Mouse (Mus musculus) frontal cortex, postnatal 36 days (tissue): ENCODE results near the gene Crhr2.
A peak's percentile ranks its signal among the peaks of the same experiment; 100 is the strongest.

Source experiments
- DNase-seq, 2 experiments: peaks; one replicate each; pipeline ENCODE4 v3.0.0; 2022; ENCODE audit warnings: low spot score in 2 of 2

Crhr2 gene

DNA sequence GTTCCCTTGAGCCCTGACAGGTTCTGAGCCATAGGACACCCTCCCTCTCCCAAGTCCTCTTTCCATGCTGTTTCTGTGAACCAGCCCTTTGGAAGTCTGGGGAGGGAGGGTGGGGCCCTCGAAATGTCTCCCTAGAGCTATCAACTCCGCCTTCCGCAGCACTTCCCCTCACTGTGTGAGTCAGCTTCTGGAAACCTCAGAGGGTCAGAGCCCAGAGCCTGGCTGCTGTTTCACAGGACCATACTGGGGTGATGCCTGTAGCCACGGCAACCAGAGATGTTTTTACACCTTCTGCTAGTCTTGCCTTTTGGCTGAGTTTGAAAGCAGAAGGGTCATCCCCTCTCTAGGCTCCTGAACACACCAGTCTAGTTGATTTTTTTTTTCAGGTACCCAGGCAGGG is 9.8 kb downstream of the Crhr2 start:
- no peak for DNase-seq

DNA sequence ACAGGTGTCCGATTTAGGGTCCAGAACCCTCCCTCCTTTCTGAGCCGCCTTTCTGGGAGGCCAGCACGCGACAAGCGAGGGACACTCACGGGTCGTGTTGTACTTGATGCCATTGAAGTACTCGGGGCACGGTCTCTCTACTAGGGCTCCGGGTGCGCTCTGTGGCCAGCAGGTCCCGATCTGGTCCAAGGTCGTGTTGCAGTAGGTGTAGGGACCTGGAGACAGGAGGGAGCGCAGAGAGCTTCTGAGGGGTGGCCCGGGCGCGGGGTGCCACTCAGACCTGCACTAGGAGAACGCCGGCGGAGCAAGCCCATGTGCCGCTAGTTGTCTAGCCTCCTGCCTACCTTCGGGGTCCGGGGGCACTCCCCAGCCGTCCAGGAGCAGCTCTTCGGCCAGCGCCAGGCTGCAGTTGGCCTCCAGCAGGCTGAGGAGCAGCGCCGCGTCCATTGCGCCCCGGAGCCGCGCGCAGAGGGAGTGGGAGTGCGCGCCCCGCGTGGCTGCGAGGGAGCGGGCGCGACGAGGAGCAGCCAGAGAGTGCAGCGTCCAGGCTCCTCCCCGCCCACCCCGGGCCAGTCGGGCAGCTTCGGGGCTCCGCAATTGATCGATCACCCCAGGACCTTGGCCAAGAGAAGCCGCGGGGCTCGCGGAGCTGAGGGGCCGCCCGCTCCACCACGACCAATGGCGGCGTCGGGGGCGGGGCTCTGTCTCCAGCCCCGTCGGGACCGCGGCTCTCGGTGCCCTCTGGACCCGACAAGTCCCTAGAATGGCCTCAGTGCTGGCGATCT is 15.3 kb downstream of the Crhr2 start:
- DNase-seq, result no peak

DNA sequence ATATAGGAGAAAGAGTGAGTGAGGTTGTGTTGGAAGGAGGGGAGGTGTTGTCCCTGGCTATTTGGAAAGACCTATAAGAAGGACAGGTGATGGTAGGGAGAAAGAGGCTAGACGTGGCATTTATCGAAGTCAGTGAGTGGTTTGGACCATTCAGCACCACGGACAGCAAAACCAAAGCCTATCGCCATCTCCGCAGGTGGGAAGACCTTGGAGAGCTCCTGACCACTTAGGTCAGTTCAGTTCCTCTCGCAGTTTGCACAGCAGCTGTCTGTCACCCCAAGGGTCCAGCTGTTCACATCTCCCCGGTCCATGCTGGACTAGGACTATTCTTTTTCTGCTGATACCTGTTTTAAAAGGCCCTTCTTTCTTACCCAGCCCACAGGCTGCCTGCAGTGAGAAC is 24.5 kb downstream of the Crhr2 start:
- DNase-seq, result no peak

DNA sequence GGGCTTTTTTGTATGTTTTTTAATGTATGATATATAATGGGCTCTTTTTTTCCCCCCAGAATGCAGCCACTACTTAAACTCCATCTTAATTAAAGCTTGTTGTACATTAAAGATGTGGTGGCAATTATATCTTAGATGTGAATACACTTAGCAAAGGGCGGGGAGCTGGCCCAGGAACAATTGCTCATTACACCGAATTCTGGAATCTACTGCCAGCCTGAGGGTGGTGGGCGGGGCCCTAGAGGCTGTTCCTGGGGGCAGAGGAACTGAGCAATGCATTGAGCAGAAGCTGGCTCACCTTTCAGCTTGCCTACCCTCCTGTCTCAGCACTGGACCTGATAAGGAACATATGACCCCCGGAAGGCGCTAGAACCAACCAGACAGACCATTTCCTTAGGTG is 34.2 kb downstream of the Crhr2 start:
- DNase-seq, result no peak

- DNase-seq, result peak; percentile 26 to 49
Measured at GRCm38 (mm10) chr6:55098030-55098429, 34.8 kb downstream of the Crhr2 start.

DNA sequence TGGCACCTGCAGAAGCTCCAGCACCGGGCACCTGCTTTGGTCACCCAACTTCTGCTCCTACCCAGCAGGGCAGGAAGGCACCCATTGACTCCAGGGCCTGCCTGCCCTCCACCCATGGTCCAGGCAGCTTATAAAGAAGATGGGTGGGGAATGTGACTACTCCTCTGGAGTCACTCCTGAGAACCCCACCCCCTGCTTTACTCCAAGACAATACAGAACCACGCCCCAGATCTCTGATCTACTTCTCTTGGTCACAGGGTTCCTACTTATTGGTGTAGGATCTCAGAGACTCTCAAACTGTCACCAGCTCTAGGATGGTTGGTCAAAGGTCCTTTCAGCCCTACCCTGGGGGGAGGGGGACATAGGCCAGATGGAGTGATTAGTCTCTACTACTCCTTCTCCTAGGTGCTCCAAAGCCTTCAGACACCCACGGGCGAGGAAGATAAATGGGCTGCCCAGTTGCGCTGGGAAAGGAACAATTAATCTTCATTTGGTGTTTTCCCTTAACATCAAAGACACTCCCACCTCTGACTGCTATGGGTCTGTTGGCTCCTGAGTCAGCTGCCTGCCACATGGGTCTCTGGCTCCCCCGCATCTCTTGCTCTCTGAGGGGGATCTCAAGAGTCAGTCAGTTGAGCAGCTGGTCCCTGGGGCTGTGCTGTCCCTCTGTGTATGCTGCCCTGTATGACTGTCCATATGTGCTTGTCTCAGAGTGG is 39.2 kb downstream of the Crhr2 start:
- DNase-seq, result no peak

DNA sequence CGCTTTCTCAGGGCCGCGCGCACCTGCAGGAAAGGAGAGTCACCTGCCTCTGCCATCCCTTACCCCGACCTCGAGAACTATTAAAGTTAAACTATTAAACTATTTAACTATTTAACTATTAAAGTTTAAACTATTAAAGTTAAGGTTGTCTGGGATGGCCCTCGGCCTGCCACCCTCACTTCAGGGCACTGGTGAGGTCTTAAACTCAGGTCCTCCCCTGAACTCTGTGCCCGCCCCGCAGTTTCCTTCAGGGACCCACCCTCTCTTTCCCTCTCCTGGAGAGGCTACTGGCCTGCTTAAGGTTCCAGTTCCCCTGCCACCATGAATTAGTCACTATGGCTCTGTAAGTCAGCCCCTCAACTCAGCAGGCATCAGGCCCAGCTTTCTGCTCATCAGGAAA is 41.4 kb downstream of the Crhr2 start:
- no peak for DNase-seq

DNA sequence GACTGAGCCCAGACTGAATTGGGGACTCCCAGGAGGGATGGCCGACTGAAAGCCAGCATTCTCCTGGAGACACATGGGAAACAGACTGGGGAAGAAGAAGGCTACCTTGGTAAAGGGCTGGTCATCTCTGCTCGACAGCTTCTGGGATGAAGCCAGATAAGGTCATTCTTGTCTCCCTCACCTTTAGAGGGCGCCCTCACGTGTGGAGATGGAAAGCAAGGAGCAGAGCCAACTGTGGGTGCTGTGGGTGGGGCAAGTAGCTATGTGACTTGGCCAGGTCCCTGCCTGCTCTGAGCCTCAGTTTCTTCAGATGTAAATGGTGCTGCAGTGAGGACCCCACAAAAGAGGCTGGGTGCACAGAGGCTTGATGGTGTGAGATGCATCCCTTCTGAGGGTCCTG is 42.2 kb downstream of the Crhr2 start:
- no peak for DNase-seq

DNA sequence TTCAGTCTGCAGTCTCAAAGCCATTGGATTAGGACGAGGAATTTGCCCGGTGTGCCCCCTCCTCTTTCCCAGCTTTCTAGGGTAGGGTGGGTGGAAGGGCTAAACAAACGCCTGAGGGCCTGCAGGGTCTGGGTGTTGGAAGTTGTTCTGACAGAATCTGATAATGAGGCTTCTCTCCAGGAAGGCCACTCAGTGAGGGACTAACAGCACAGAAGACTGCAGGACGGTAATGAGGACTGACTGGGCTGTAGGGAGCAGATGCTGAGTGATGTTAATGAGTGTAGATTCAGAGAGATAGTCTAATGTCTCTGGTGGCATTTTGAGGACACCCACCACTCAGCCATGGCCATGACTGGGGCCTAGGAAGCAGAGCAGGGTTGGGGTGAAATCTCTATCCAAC is 45.5 kb downstream of the Crhr2 start:
- no peak for DNase-seq

GRCm38 (mm10) chr6:55082261-55083051 is 50.4 kb downstream of the Crhr2 start:
- DNase-seq, result no peak

DNA sequence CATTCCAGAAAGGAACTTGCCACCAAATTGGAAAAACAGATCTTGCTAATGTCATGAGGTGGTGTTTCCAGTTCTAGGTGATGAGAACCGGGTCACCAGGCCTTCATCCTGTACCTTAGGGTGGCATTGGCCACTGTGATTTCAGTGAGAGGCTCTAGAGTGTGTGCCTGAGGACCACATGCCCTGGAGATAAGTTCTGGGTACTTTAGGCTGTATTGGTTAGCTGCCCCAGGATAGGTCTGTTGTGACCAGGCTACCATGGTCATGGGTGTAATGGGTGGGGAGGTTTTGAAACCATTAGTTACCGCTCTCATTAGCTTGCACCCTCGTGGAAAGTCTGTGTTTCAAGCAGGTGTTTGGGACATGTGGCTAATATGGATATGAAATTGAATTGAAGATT is 51.4 kb downstream of the Crhr2 start:
- no peak for DNase-seq

DNA sequence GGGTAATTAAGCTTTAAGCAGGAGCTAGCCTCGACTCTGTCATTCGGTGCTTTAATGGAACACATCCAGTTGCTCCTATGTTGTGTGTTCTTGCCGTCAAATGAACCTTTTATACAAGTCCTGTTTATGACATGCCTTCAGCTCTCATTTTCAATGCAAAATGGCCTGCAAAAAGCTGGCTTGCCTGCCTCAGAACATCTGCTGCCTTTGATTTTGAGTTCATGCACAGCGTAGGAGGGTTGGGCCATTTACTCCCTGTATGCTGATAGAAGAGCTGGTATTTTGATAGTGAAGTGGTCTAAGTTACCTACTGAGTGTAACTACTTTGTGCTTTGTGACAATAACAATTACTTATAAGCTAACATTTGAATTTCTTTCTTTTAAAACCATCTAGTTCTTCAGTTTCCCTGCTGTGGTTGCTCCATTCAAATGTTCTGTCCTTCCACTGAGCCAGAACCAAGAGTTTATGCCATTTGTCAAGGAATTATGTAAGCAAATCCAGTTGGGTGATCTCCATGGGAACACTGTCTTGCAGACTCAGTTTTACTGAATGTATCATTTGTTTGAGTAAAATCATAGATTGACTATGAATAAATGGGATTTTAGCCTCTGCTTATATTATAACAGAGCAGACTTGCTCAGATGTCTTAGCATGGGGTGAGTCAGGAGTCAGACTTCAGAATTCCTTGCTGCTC is 56.1 kb downstream of the Crhr2 start:
- no peak for DNase-seq

GRCm38 (mm10) chr6:55065903-55066302 is 66.9 kb downstream of the Crhr2 start:
- DNase-seq, result no peak

GRCm38 (mm10) chr6:55064477-55064827 is 68.4 kb downstream of the Crhr2 start:
- DNase-seq, result no peak

GRCm38 (mm10) chr6:55063793-55064476 is 68.9 kb downstream of the Crhr2 start:
- DNase-seq, result no peak

GRCm38 (mm10) chr6:55062200-55062599 is 70.6 kb downstream of the Crhr2 start:
- DNase-seq, result no peak

GRCm38 (mm10) chr6:55061328-55061727 is 71.5 kb downstream of the Crhr2 start:
- no peak for DNase-seq

- no peak for DNase-seq
Measured at GRCm38 (mm10) chr6:55060241-55060825, 72.5 kb downstream of the Crhr2 start.

DNA sequence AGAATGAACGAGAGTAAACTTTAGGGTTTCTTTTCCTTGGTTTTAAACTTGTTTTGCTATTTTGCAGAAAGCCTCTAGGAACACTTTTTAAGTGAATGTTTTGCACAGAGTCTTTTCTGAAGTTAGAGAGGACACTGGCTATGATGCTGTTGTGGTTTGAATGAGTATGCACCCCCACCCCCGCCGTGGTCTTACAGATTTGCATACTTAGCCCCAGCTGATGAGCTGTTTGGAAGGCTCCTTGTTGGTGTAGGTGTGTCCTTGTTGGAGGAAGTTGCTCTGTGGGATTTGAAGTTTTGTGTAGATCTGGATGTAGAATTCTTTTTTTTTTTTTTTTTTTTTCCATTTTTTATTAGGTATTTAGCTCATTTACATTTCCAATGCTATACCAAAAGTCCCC is 75.4 kb downstream of the Crhr2 start:
- no peak for DNase-seq

GRCm38 (mm10) chr6:55054491-55054890 is 78.3 kb downstream of the Crhr2 start:
- no peak for DNase-seq

GRCm38 (mm10) chr6:55049186-55049585 is 83.6 kb downstream of the Crhr2 start:
- DNase-seq, result no peak
